Mouse (Mus musculus): ENCODE data around the gene Kctd4.
A peak's percentile ranks its signal among the peaks of the same experiment; 100 is the strongest.
"Not testable (repeated sequence)": the region's sequence is repeated elsewhere in the genome, so short reads cannot be mapped to it uniquely, and the experiment has no call there.

Kctd4 gene

GRCm38 (mm10) chr14:75954766-75955165, at the start of gene Kctd4:
Gene Kctd4 (plus strand): TSS chr14:75955009.
- DNase-seq, result no peak

DNA sequence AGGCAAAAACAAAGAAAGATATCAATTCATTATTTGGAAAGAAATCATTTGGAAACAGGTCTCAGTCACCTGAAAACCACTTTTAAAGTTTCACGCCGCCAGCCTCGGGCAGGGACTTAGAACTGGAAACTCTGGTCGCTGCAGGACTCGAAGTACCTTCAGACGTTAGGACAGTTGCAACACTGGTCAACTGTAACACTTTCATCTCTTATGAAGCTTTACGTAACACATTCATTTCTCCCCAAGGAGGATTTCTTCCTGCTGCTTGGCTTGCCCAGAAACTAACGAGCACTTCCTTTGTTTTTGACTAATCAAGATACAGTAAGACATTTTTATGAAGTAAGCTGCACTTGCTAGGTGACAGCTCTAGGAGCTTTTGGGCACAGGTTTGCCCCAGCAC, 47.9 kb upstream of the Kctd4 start:
- no peak for DNase-seq

DNA sequence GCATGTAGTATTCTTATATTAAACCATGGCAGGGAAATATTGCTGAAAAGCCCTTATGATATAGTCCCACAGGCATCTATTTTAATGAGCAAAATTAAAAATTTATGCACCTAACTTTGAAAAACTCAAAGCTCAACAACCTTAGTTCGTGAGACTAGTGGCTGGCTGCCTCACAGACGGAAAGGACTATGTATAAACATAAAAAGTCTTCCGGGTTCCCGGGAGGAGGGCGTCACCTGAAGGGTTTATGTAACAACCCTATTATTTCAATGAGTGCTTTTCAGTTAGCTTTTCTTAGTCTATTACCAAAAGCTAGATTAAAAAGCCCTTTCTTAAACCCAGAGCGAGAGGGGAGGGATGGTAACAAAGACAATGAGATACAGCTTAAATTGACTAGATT, 42.8 kb upstream of the Kctd4 start:
- no peak for DNase-seq

GRCm38 (mm10) chr14:75912665-75913064, 42.1 kb upstream of the Kctd4 start:
- no peak for DNase-seq

DNA sequence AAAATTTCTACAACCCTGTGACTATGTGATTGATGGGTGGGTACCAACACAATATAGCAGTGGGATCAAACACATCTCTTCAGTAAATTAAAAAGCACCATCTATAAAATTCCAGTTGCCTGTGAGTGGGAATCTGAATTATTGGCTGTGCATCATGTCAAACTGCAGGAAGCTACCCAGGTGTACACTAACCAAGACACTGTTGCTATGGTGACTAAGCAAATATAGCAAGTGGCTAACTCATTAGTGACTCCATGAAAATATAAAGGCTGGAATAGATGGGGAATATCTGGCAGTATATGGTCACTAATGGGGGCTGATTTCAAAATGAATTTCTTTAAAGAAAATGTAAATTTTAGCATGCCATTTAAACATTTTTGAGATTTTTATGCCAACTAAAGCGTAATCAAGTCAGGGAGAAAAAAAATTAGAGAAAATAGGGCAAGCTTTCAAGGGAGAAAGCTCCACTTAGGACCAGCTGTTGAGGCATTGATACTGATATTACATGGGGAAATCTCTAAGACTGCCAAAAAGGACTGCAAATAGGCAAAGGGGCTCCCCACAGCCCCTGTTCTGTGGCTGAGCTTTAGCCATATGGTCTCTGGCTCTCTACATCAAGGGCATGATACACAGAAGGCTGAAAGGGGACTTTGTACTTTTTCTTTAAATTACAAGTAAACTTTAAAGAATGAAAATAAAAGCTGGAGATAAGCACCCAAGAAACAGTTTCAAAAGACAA, 31.3 kb upstream of the Kctd4 start:
- DNase-seq, result no peak

GRCm38 (mm10) chr14:75929713-75930112, 25.1 kb upstream of the Kctd4 start:
- DNase-seq, result not testable (repeated sequence)

GRCm38 (mm10) chr14:75931266-75931665, 23.5 kb upstream of the Kctd4 start:
- no peak for DNase-seq

GRCm38 (mm10) chr14:75934359-75934758, 20.4 kb upstream of the Kctd4 start:
- no peak for DNase-seq

DNA sequence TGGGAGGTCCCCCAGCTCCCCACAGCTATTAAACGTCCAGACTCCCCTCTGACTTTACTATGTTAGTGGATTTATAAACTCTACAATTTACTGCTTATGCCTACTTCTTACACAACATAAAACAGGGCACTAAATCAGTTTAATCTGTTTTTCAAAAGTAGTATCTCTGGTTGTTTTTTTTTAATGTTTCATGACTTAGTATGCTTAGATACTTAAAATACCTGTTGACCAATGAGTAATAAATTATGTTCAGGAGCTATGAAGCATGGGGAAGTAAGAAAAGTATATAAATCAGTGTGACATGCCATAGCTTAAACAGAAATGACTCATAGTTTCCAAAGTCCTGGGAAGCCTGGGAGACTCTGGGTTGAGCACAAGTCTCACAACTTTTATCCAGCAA, 17.1 kb upstream of the Kctd4 start:
- no peak for DNase-seq

GRCm38 (mm10) chr14:75941500-75941899, 13.3 kb upstream of the Kctd4 start:
- DNase-seq, result no peak

GRCm38 (mm10) chr14:75942365-75942764, 12.4 kb upstream of the Kctd4 start:
- no peak for DNase-seq

DNA sequence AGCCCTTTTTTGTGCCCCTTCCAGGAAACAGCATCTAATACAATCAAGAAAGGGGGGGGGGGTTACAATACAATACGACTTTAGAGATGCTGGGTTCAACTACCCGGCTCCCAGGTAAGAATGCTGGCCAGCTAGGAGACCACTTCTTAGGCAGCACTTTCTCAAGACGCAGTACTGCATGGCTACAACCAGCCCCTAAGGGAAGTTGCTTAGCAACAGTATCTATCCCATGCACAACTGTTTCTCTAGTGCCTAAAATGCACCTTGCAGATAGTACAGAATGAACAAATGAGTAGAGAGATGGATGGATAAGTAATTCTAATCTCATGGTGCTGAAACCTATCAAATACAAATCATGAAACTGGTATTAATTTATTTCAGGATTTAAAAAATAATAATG, 7.1 kb upstream of the Kctd4 start:
- DNase-seq, result no peak

- no peak for DNase-seq
Measured at GRCm38 (mm10) chr14:75953011-75953410, 1.8 kb upstream of the Kctd4 start.

- DNase-seq, result peak; percentile 83
Measured at GRCm38 (mm10) chr14:75962250-75962649, 7.4 kb downstream of the Kctd4 start.

DNA sequence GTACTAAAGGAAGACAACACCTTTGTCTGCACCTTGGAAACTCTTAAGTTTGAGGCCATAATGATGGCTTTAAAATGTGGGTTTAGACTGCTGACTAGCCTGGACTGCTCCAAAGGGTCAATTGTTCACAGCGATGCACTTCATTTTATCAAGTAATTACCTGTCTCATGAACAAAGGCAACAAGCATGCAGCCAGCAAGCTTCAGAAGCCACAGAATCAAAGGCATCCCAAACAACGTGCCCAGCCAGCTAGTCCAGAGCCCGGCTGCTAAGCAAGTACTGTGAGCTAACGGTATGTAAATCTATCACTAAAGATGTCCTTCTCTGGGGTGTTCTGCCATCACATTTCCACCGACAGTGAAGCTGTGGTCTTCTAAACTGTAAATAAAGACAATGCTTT, 8.4 kb downstream of the Kctd4 start:
- peak; percentile 26 for DNase-seq

GRCm38 (mm10) chr14:75964000-75964399, 9.2 kb downstream of the Kctd4 start:
- DNase-seq, result no peak

- no peak for DNase-seq
Measured at GRCm38 (mm10) chr14:75964433-75964832, 9.6 kb downstream of the Kctd4 start.

DNA sequence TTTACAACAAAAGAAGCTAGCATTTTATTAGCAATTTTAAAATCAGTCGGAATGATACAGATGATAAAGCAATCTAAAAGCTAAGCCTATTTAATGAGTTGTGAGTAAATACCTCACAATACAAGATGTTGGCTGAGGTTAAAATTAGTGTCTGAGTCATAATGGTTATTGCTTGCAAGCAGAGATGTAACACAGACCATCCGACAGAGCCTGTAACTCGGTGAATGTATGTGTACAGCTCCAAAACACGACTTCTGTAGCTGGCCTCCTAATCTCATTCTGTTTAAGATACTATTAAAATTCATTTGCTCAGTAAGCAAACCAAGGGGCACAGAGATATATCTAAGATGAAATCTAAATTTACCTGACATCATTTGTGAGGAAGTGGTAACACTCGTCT, 12.5 kb downstream of the Kctd4 start:
- DNase-seq, result no peak

DNA sequence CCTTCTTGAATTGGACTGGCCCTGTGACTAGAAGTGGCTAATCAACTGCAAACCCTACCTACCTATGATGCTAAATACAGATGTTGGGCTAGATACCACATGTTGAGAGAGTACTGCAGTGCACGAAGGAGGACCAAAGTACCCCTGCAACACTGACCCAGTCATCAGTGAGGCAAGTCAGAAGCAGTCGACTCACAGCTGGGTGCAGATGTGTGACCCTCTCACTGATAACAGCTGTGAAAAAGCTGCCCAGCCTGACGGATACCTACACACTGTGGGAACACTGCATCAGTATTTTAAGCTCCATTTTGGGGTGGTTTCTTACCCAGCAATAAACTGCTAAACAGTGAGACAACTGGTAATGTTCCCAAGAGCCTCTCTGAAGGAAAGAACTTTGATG, 21.3 kb downstream of the Kctd4 start:
- no peak for DNase-seq

GRCm38 (mm10) chr14:75981231-75981630, 26.4 kb downstream of the Kctd4 start:
- DNase-seq, result no peak

GRCm38 (mm10) chr14:75983891-75984290, 29.1 kb downstream of the Kctd4 start:
- no peak for DNase-seq

DNA sequence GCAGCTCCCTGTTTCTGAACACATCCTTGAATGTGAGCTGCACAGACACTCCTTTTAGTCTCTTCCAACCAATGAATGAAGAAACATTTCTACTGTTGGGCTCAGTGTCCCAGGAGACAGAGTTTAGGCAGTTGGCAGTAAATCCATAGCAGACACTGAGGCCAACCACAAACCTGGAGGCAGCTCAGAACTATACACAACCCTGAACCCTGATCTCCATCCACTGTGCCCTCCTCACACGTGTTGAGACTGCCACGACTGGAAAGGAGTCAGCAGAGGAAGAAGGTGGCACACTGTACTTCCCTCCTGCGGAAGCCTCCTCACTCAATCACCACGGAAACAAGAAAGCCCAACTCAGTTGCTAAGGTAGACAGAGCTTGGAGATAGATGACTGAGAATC, 30.3 kb downstream of the Kctd4 start:
- no peak for DNase-seq

- no peak for DNase-seq
Measured at GRCm38 (mm10) chr14:75986878-75987483, 32.2 kb downstream of the Kctd4 start.

GRCm38 (mm10) chr14:75989168-75989567, 34.4 kb downstream of the Kctd4 start:
- no peak for DNase-seq

DNA sequence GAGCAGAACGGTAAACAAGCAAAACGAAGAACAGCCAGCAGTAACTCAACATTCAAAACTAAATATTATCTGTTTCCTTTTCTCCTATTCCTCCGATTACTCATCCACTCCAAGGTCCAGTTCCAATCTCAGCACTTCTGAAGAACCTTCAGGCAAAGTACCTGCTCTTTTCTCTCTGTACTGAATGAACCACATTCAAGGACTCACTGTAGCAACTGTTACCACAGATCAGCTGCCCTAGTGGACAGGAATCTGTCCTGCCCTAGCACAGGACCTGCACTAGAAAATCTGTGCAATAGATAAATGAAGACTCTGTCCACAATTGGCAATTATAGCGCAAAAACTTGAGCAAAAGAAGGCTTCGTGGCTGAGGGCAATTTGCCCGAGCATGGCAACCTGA, 36.1 kb downstream of the Kctd4 start:
- DNase-seq, result no peak

Measured in right cerebral cortex, postnatal 25 days (tissue).